Mouse (Mus musculus): Measurements from ENCODE around the gene Olfr536. TPM values are rescaled to one million over a fixed set of nuclear protein-coding genes. Genes with fewer than 3 reads are reported as not detected.

Gene Olfr536
- not detected in 2 replicates for polyA plus RNA-seq (2015; fragmentation: Nextera tagmentation; extraction: Ambion mirVana)

DNA sequence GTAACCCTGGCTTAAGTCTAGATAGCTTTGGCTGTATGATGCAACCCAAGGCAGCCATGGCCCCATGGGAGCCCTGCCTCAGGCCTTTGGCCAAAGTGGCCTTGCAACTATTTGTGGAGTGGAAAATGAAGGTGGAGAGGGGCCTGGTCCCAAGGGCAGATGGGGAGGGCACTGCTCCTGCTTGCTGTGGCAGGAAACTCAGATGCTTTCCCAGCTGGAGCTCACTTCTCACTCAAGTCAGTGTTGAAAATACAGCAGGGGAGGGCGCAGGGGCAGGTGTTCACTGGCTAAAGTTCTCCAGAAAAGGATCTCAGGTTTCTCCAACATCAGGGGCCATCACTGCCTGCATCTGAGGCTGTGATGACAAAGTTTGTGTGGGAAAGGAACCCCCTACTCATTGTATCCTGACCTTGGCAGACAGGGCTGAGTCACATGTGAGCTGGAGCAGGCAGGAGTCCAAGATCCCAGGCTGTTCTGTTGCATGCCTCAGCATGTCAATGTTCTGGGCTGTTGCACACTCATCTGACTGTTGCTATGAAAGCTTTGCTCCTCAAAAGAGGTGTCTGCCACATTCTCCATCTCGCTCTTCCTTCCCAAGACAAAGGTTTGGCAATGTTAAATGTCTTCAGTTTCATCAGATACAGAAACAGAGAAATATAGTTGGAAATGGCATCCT, at the start of gene Olfr536:
Olfr536 (minus strand) TSS at position 51 of the 676 bp plus-strand sequence.

DNA sequence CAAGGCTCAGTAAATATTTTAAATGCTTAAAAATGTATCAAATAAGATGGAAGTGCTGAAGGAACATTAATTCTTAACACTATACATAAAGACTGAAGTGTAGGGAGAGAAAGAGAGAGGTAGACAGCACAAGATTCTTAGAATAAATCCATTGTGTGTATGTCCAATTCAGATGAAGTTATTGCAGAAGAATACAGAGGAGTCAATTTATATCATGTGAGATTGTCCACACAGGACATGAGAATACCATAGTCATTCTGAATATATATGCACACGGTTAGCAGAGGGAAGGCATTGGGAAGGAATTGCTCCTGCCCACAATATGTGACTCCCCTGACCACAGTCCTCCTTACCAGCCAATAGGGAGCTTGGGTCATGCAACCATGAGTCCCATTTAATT, 23.3 kb downstream of the Olfr536 start, which contains the start of gene Olfr535:
Olfr535 (plus strand) TSS at position 301 of the 400 bp plus-strand sequence.

DNA sequence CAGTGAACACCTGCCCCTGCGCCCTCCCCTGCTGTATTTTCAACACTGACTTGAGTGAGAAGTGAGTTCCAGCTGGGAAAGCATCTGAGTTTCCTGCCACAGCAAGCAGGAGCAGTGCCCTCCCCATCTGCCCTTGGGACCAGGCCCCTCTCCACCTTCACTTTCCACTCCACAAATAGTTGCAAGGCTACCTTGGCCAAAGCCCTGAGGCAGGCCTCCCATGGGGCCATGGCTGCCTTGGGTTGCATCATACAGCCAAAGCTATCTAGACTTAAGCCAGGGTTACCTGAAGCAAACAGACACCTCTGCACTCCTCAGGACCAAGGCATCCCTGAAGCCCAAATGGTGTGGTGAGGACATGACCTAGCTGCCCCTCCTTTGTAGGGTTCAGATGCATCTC, 44.1 kb downstream of the Olfr536 start, which contains the start of gene Olfr533:
Olfr533 (plus strand) TSS at position 301 of the 400 bp plus-strand sequence.

Other genes starting within 250 kb of the Olfr536 start
- not detected in 2 replicates for gene Olfr525, start 186.5 kb downstream of the Olfr536 start, polyA plus RNA-seq (2015; fragmentation: Nextera tagmentation; extraction: Ambion mirVana)
- gene Olfr527, start 173.4 kb downstream of the Olfr536 start, polyA plus RNA-seq (2015; fragmentation: Nextera tagmentation; extraction: Ambion mirVana) = not detected in 2 replicates
- gene Olfr60, start 145.7 kb downstream of the Olfr536 start, polyA plus RNA-seq (2015; fragmentation: Nextera tagmentation; extraction: Ambion mirVana) = not detected in 2 replicates
- gene Olfr530, start 131.1 kb downstream of the Olfr536 start, polyA plus RNA-seq (2015; fragmentation: Nextera tagmentation; extraction: Ambion mirVana) = not detected in 2 replicates
- not detected in 2 replicates for gene Olfr531, start 104.5 kb downstream of the Olfr536 start, polyA plus RNA-seq (2015; fragmentation: Nextera tagmentation; extraction: Ambion mirVana)
- not detected in 2 replicates for gene Olfr532, start 85.8 kb downstream of the Olfr536 start, polyA plus RNA-seq (2015; fragmentation: Nextera tagmentation; extraction: Ambion mirVana)
- gene Olfr533, start 44.0 kb downstream of the Olfr536 start, polyA plus RNA-seq (2015; fragmentation: Nextera tagmentation; extraction: Ambion mirVana) = not detected in 2 replicates
- not detected in 2 replicates for gene Olfr535, start 23.2 kb downstream of the Olfr536 start, polyA plus RNA-seq (2015; fragmentation: Nextera tagmentation; extraction: Ambion mirVana)
- not detected in 2 replicates for gene Olfr538, start 60.5 kb upstream of the Olfr536 start, polyA plus RNA-seq (2015; fragmentation: Nextera tagmentation; extraction: Ambion mirVana)
- not detected in 2 replicates for gene Olfr46, start 93.9 kb upstream of the Olfr536 start, polyA plus RNA-seq (2015; fragmentation: Nextera tagmentation; extraction: Ambion mirVana)
- gene Olfr61, start 121.6 kb upstream of the Olfr536 start, polyA plus RNA-seq (2015; fragmentation: Nextera tagmentation; extraction: Ambion mirVana) = not detected in 2 replicates
- gene Olfr53, start 139.1 kb upstream of the Olfr536 start, polyA plus RNA-seq (2015; fragmentation: Nextera tagmentation; extraction: Ambion mirVana) = not detected in 2 replicates
- not detected in 2 replicates for gene Olfr539, start 152.5 kb upstream of the Olfr536 start, polyA plus RNA-seq (2015; fragmentation: Nextera tagmentation; extraction: Ambion mirVana)
- gene Olfr45, start 174.6 kb upstream of the Olfr536 start, polyA plus RNA-seq (2015; fragmentation: Nextera tagmentation; extraction: Ambion mirVana) = not detected in 2 replicates
- not detected in 2 replicates for gene Olfr541, start 189.9 kb upstream of the Olfr536 start, polyA plus RNA-seq (2015; fragmentation: Nextera tagmentation; extraction: Ambion mirVana)

Measured in adrenal gland, postnatal 0 days (tissue).